Mouse (Mus musculus): ENCODE results near the gene Ndrg2. TPM values are rescaled to one million over a fixed set of nuclear protein-coding genes. Genes with fewer than 3 reads are reported as not detected.
"Not testable (repeated sequence)": the region's sequence is repeated elsewhere in the genome, so short reads cannot be mapped to it uniquely, and the experiment has no call there.

Gene Ndrg2
- polyA plus RNA-seq, 1 experiment from 2014 or later: 21.5 TPM

GRCm38 (mm10) chr14:51930824-51931223, 16.9 kb upstream of the Ndrg2 start:
- Histone ChIP-seq H3K4me2 (no peak overlapping the region), H3K27me3 (replicated peaks; ENCODE audit: control insufficient read depth, insufficient read depth, low read length) (no peaks in the 10 kb centered on the region), H3K9ac (ENCODE audit: low read depth, low read length) (no peak overlapping the region), H3K27ac (ENCODE audit: low read depth, low read length) (no peak overlapping the region), H3K36me3 (ENCODE audit: control insufficient read depth, insufficient read depth, low read length) (no peaks in the 10 kb centered on the region), H3K4me1 (replicated peaks; ENCODE audit: control insufficient read depth, insufficient read depth, low read length) (0 out of 2 replicates have a peak, but pooled peaks cover 3% of the 10 kb centered on the region), H3K9me3 (ENCODE audit: control insufficient read depth, low read length) (no peaks in the 10 kb centered on the region), H3K4me3 (ENCODE audit: low read depth, low read length) (no peak overlapping the region)
- WGBS: 35% methylated on average over 5 of the region's 5 CpGs
- ATAC-seq (replicated peaks; ENCODE audit: low FRiP score) (0 out of 2 replicates have a peak, but pooled peaks have one; percentile 10), DNase-seq (ENCODE audit: low spot score) (no peak)

- H3K36me3 ChIP-seq (ENCODE audit: control insufficient read depth, insufficient read depth, low read length): no peaks in the 10 kb centered on the region
- WGBS: 62% methylated on average over 9 of the region's 9 CpGs
- no peaks in the 10 kb centered on the region for H3K27me3 ChIP-seq (replicated peaks; ENCODE audit: control insufficient read depth, insufficient read depth, low read length)
- H3K27ac ChIP-seq (ENCODE audit: low read depth, low read length): no peak overlapping the region
- no peak overlapping the region for H3K4me3 ChIP-seq (ENCODE audit: low read depth, low read length)
- no peak overlapping the region for H3K9ac ChIP-seq (ENCODE audit: low read depth, low read length)
- no peaks in the 10 kb centered on the region for H3K9me3 ChIP-seq (ENCODE audit: control insufficient read depth, low read length)
- no peak overlapping the region for H3K4me2 ChIP-seq
- no peak for DNase-seq (ENCODE audit: low spot score)
- 0 out of 2 replicates have a peak, but pooled peaks cover 3% of the 10 kb centered on the region for H3K4me1 ChIP-seq (replicated peaks; ENCODE audit: control insufficient read depth, insufficient read depth, low read length)
- no peak for ATAC-seq (replicated peaks; ENCODE audit: low FRiP score)
Observed at GRCm38 (mm10) chr14:51929968-51930367, 16.0 kb upstream of the Ndrg2 start.

GRCm38 (mm10) chr14:51929309-51929943, 15.5 kb upstream of the Ndrg2 start:
- H3K9ac ChIP-seq (ENCODE audit: low read depth, low read length): no peak overlapping the region
- no peaks in the 10 kb centered on the region for H3K36me3 ChIP-seq (ENCODE audit: control insufficient read depth, insufficient read depth, low read length)
- no peaks in the 10 kb centered on the region for H3K27me3 ChIP-seq (replicated peaks; ENCODE audit: control insufficient read depth, insufficient read depth, low read length)
- no peaks in the 10 kb centered on the region for H3K9me3 ChIP-seq (ENCODE audit: control insufficient read depth, low read length)
- WGBS: 76% methylated on average over 8 of the region's 8 CpGs
- H3K4me3 ChIP-seq (ENCODE audit: low read depth, low read length): no peak overlapping the region
- ATAC-seq (replicated peaks; ENCODE audit: low FRiP score) (no peak), DNase-seq (ENCODE audit: low spot score) (no peak)
- H3K4me2 ChIP-seq: no peak overlapping the region
- no peak overlapping the region for H3K27ac ChIP-seq (ENCODE audit: low read depth, low read length)
- H3K4me1 ChIP-seq (replicated peaks; ENCODE audit: control insufficient read depth, insufficient read depth, low read length): 0 out of 2 replicates have a peak, but pooled peaks cover 3% of the 10 kb centered on the region

GRCm38 (mm10) chr14:51926930-51927329, 13.0 kb upstream of the Ndrg2 start:
- not testable (repeated sequence) for DNase-seq (ENCODE audit: low spot score); ATAC-seq (replicated peaks; ENCODE audit: low FRiP score); H3K4me2 ChIP-seq; H3K27me3 ChIP-seq (replicated peaks; ENCODE audit: control insufficient read depth, insufficient read depth, low read length); H3K9ac ChIP-seq (ENCODE audit: low read depth, low read length); H3K27ac ChIP-seq (ENCODE audit: low read depth, low read length); H3K4me3 ChIP-seq (ENCODE audit: low read depth, low read length); H3K4me1 ChIP-seq (replicated peaks; ENCODE audit: control insufficient read depth, insufficient read depth, low read length); H3K36me3 ChIP-seq (ENCODE audit: control insufficient read depth, insufficient read depth, low read length); H3K9me3 ChIP-seq (ENCODE audit: control insufficient read depth, low read length)
- WGBS: 92% methylated on average over 11 of the region's 11 CpGs

- H3K27me3 ChIP-seq (replicated peaks; ENCODE audit: control insufficient read depth, insufficient read depth, low read length): no peaks in the 10 kb centered on the region; the same call in 1 of the 2 replicates
- ATAC-seq (replicated peaks; ENCODE audit: low FRiP score): no peak
Observed at GRCm38 (mm10) chr14:51923492-51923891, 9.5 kb upstream of the Ndrg2 start.

GRCm38 (mm10) chr14:51922910-51923309, 9.0 kb upstream of the Ndrg2 start:
- no peaks in the 10 kb centered on the region for H3K9me3 ChIP-seq (ENCODE audit: control insufficient read depth, low read length)
- H3K4me2 ChIP-seq: no peak overlapping the region
- no peak overlapping the region for H3K9ac ChIP-seq (ENCODE audit: low read depth, low read length)
- WGBS: 81% methylated on average over 2 of the region's 2 CpGs
- H3K4me1 ChIP-seq (replicated peaks; ENCODE audit: control insufficient read depth, insufficient read depth, low read length): no peaks in the 10 kb centered on the region
- H3K36me3 ChIP-seq (ENCODE audit: control insufficient read depth, insufficient read depth, low read length): no peaks in the 10 kb centered on the region
- DNase-seq (ENCODE audit: low spot score): no peak
- no peak for ATAC-seq (replicated peaks; ENCODE audit: low FRiP score)
- no peak overlapping the region for H3K4me3 ChIP-seq (ENCODE audit: low read depth, low read length)
- H3K27me3 ChIP-seq (replicated peaks; ENCODE audit: control insufficient read depth, insufficient read depth, low read length): no peaks in the 10 kb centered on the region; the same call in 1 of the 2 replicates
- no peak overlapping the region for H3K27ac ChIP-seq (ENCODE audit: low read depth, low read length)

More at GRCm38 (mm10) chr14:51923492-51923891, 9.5 kb upstream of the Ndrg2 start:
- Histone ChIP-seq H3K27ac (ENCODE audit: low read depth, low read length) (no peak overlapping the region), H3K9ac (ENCODE audit: low read depth, low read length) (no peak overlapping the region), H3K4me3 (ENCODE audit: low read depth, low read length) (no peak overlapping the region), H3K4me2 (no peak overlapping the region), H3K9me3 (ENCODE audit: control insufficient read depth, low read length) (no peaks in the 10 kb centered on the region), H3K36me3 (ENCODE audit: control insufficient read depth, insufficient read depth, low read length) (no peaks in the 10 kb centered on the region), H3K4me1 (replicated peaks; ENCODE audit: control insufficient read depth, insufficient read depth, low read length) (no peaks in the 10 kb centered on the region)
- WGBS: 77% methylated on average over 4 of the region's 4 CpGs
- no peak for DNase-seq (ENCODE audit: low spot score)

- Histone ChIP-seq H3K4me3 (ENCODE audit: low read depth, low read length) (no peak within 1 kb of the TSS), H3K4me1 (replicated peaks; ENCODE audit: control insufficient read depth, insufficient read depth, low read length) (no peaks in the 10 kb centered on the region), H3K9me3 (ENCODE audit: control insufficient read depth, low read length) (no peaks in the 10 kb centered on the region), H3K27me3 (replicated peaks; ENCODE audit: control insufficient read depth, insufficient read depth, low read length) (no peaks in the 10 kb centered on the region; the same call in 1 of the 2 replicates), H3K36me3 (ENCODE audit: control insufficient read depth, insufficient read depth, low read length) (no peaks in the 10 kb centered on the region), H3K4me2 (no peak within 1 kb of the TSS), H3K27ac (ENCODE audit: low read depth, low read length) (no peak within 1 kb of the TSS), H3K9ac (ENCODE audit: low read depth, low read length) (no peak within 1 kb of the TSS)
- ATAC-seq (replicated peaks; ENCODE audit: low FRiP score): no peak
- WGBS: 89% methylated on average over 7 of the region's 7 CpGs
- no peak for DNase-seq (ENCODE audit: low spot score)
Observed at GRCm38 (mm10) chr14:51922571-51922865, 8.6 kb upstream of the Ndrg2 start, which contains the start of gene Rnase13. Rnase13 (minus strand) TSS chr14:51922773.

GRCm38 (mm10) chr14:51921759-51922570, 8.0 kb upstream of the Ndrg2 start:
- DNase-seq (ENCODE audit: low spot score): no peak
- Histone ChIP-seq H3K27me3 (replicated peaks; ENCODE audit: control insufficient read depth, insufficient read depth, low read length) (no peaks in the 10 kb centered on the region; the same call in 1 of the 2 replicates), H3K4me1 (replicated peaks; ENCODE audit: control insufficient read depth, insufficient read depth, low read length) (no peaks in the 10 kb centered on the region), H3K4me2 (no peak overlapping the region), H3K9me3 (ENCODE audit: control insufficient read depth, low read length) (no peaks in the 10 kb centered on the region), H3K36me3 (ENCODE audit: control insufficient read depth, insufficient read depth, low read length) (no peaks in the 10 kb centered on the region), H3K27ac (ENCODE audit: low read depth, low read length) (no peak overlapping the region), H3K4me3 (ENCODE audit: low read depth, low read length) (no peak overlapping the region), H3K9ac (ENCODE audit: low read depth, low read length) (no peak overlapping the region)
- 78% methylated on average over 16 of the region's 16 CpGs for WGBS
- no peak for ATAC-seq (replicated peaks; ENCODE audit: low FRiP score)

Measured in liver, embryonic 11.5 days (tissue).